Mouse (Mus musculus): ENCODE measurements around the gene St6galnac5.
A peak's percentile ranks its signal among the peaks of the same experiment; 100 is the strongest.

St6galnac5 gene

GRCm38 (mm10) chr3:152866035-152866965 lies 115.7 kb downstream of the St6galnac5 start:
- DNase-seq (ENCODE audit: low spot score), result no peak

GRCm38 (mm10) chr3:152861978-152862377 lies 120.1 kb downstream of the St6galnac5 start:
- DNase-seq (ENCODE audit: low spot score), result no peak

- DNase-seq (ENCODE audit: low spot score), result no peak
These were observed 120.6 kb downstream of the St6galnac5 start for GRCm38 (mm10) chr3:152861450-152861849.

- DNase-seq (ENCODE audit: low spot score), result no peak
These were observed 126.0 kb downstream of the St6galnac5 start for GRCm38 (mm10) chr3:152856095-152856494.

GRCm38 (mm10) chr3:152855006-152855614 lies 126.9 kb downstream of the St6galnac5 start:
- no peak for DNase-seq (ENCODE audit: low spot score)

GRCm38 (mm10) chr3:152843925-152844324 lies 138.1 kb downstream of the St6galnac5 start:
- no peak for DNase-seq (ENCODE audit: low spot score)

GRCm38 (mm10) chr3:152842648-152843047 lies 139.4 kb downstream of the St6galnac5 start:
- DNase-seq (ENCODE audit: low spot score), result no peak

- DNase-seq (ENCODE audit: low spot score), result no peak
These were observed 140.8 kb downstream of the St6galnac5 start for GRCm38 (mm10) chr3:152841264-152841663.

- DNase-seq (ENCODE audit: low spot score), result no peak
These were observed 144.1 kb downstream of the St6galnac5 start for GRCm38 (mm10) chr3:152837938-152838337.

- no peak for DNase-seq (ENCODE audit: low spot score)
These were observed 144.6 kb downstream of the St6galnac5 start for GRCm38 (mm10) chr3:152837407-152837806.

- DNase-seq (ENCODE audit: low spot score), result no peak
These were observed 149.6 kb downstream of the St6galnac5 start for GRCm38 (mm10) chr3:152832436-152832835.

GRCm38 (mm10) chr3:152831974-152832373 lies 150.1 kb downstream of the St6galnac5 start:
- DNase-seq (ENCODE audit: low spot score), result no peak

- peak; percentile 7 for DNase-seq (ENCODE audit: low spot score)
These were observed 150.7 kb downstream of the St6galnac5 start for GRCm38 (mm10) chr3:152831377-152831776.

- DNase-seq (ENCODE audit: low spot score), result peak; percentile 73
These were observed 160.8 kb downstream of the St6galnac5 start for GRCm38 (mm10) chr3:152821202-152821601.

GRCm38 (mm10) chr3:152820406-152820805 lies 161.6 kb downstream of the St6galnac5 start:
- no peak for DNase-seq (ENCODE audit: low spot score)

GRCm38 (mm10) chr3:152815110-152815509 lies 166.9 kb downstream of the St6galnac5 start:
- DNase-seq (ENCODE audit: low spot score), result peak; percentile 29

GRCm38 (mm10) chr3:152813905-152814304 lies 168.1 kb downstream of the St6galnac5 start:
- no peak for DNase-seq (ENCODE audit: low spot score)

- DNase-seq (ENCODE audit: low spot score), result peak; percentile 71
These were observed 182.2 kb downstream of the St6galnac5 start for GRCm38 (mm10) chr3:152799738-152800431.

- no peak for DNase-seq (ENCODE audit: low spot score)
These were observed 184.7 kb downstream of the St6galnac5 start for GRCm38 (mm10) chr3:152797354-152797753.

- no peak for DNase-seq (ENCODE audit: low spot score)
These were observed 185.8 kb downstream of the St6galnac5 start for GRCm38 (mm10) chr3:152796216-152796615.

GRCm38 (mm10) chr3:152793006-152793405 lies 189.0 kb downstream of the St6galnac5 start:
- no peak for DNase-seq (ENCODE audit: low spot score)

- no peak for DNase-seq (ENCODE audit: low spot score)
These were observed 189.4 kb downstream of the St6galnac5 start for GRCm38 (mm10) chr3:152792601-152793000.

Data from adipocyte (in vitro differentiated cells).